Mouse (Mus musculus): Measurements from ENCODE around the gene Camkmt. TPM values are rescaled to one million over a fixed set of nuclear protein-coding genes. Genes with fewer than 3 reads are reported as not detected.

Gene Camkmt
- polyA plus RNA-seq, 2 experiments: 4.2 to 11.0 TPM

DNA sequence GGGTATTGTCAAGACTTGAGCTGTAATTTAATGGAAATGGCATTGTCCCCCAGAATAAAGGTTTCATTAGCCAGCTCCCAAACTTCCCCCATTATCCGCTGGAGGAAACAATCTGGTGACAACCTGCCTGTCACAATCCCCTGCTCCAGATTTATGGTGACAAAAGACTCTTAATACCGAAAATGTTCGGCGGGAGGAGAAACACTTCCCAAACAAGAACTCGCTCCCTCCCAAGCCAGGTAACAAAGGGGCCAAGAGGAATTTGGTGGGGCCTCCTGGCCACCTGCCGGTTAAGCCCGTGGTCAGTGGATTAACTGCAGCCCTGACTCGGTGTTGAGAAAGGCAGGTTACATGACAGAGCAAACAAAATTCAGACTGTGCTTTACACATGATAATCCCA is 383.5 kb downstream of the Camkmt start:
- no peak for TF ChIP-seq POLR2A (IDR thresholded peaks at IDR 0.05; ENCODE audit: borderline replicate concordance, extremely low read depth, insufficient read depth, insufficient read length)
- H3K4me2 ChIP-seq (replicated peaks; ENCODE audit: low read depth, low read length, severe bottlenecking): no peak overlapping the region
- H3K36me3 ChIP-seq (ENCODE audit: control insufficient read depth, insufficient read depth, low read length): no peaks in the 10 kb centered on the region
- ATAC-seq (ENCODE audit: low FRiP score, low read depth): no peak
- WGBS: 7% methylated on average over 8 of the region's 8 CpGs
- peaks cover 68% of the 10 kb centered on the region for H3K27me3 ChIP-seq (ENCODE audit: control insufficient read depth, insufficient read depth, low read length)
- H3K4me1 ChIP-seq (ENCODE audit: control insufficient read depth, insufficient read depth, low read length): no peaks in the 10 kb centered on the region
- no peak overlapping the region for H3K27ac ChIP-seq (replicated peaks; ENCODE audit: low read depth, low read length)
- H3K4me3 ChIP-seq (replicated peaks; ENCODE audit: low read length): no peak overlapping the region
- DNase-seq (ENCODE audit: low spot score): no peak
- H3K9me3 ChIP-seq (ENCODE audit: control insufficient read depth, low read length): no peaks in the 10 kb centered on the region
- H3K9ac ChIP-seq (ENCODE audit: low read depth, low read length, severe bottlenecking): no peak overlapping the region

DNA sequence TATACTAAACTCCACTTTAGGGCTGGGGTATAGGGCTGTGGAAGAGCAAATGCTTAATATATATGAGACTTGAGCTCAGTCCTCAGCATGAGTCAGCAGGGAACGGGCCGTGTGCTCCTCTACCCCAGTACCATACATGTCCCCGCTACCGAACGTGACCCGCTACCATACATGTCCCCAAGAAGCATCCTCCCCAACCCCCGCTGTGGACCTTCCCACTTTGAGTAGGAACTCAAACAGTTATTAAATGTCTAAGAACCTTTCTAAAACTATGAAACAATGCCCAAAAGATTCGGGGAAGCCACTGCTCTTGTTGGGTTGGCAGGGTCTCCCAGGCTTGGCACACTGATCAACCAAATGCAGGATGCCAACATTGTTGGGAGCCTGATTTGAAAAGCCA is 390.9 kb downstream of the Camkmt start:
- WGBS: 82% methylated on average over 8 of the region's 8 CpGs
- H3K27me3 ChIP-seq (ENCODE audit: control insufficient read depth, insufficient read depth, low read length): peaks cover 81% of the 10 kb centered on the region
- no peaks in the 10 kb centered on the region for H3K4me1 ChIP-seq (ENCODE audit: control insufficient read depth, insufficient read depth, low read length)
- TF ChIP-seq POLR2A (IDR thresholded peaks at IDR 0.05; ENCODE audit: borderline replicate concordance, extremely low read depth, insufficient read depth, insufficient read length): no peak
- no peak overlapping the region for H3K4me2 ChIP-seq (replicated peaks; ENCODE audit: low read depth, low read length, severe bottlenecking)
- no peak overlapping the region for H3K4me3 ChIP-seq (replicated peaks; ENCODE audit: low read length)
- H3K9ac ChIP-seq (ENCODE audit: low read depth, low read length, severe bottlenecking): no peak overlapping the region
- no peaks in the 10 kb centered on the region for H3K36me3 ChIP-seq (ENCODE audit: control insufficient read depth, insufficient read depth, low read length)
- H3K27ac ChIP-seq (replicated peaks; ENCODE audit: low read depth, low read length): no peak overlapping the region
- no peaks in the 10 kb centered on the region for H3K9me3 ChIP-seq (ENCODE audit: control insufficient read depth, low read length)
- no peak for ATAC-seq (ENCODE audit: low FRiP score, low read depth)
- DNase-seq (ENCODE audit: low spot score): no peak

- no peaks in the 10 kb centered on the region for H3K9me3 ChIP-seq (ENCODE audit: control insufficient read depth, low read length)
- no peaks in the 10 kb centered on the region for H3K36me3 ChIP-seq (ENCODE audit: control insufficient read depth, insufficient read depth, low read length)
- 88% methylated on average over 5 of the region's 5 CpGs for WGBS
- TF ChIP-seq POLR2A (IDR thresholded peaks at IDR 0.05; ENCODE audit: borderline replicate concordance, extremely low read depth, insufficient read depth, insufficient read length): no peak
- H3K4me1 ChIP-seq (ENCODE audit: control insufficient read depth, insufficient read depth, low read length): no peaks in the 10 kb centered on the region
- no peak overlapping the region for H3K27ac ChIP-seq (replicated peaks; ENCODE audit: low read depth, low read length)
- no peak overlapping the region for H3K4me3 ChIP-seq (replicated peaks; ENCODE audit: low read length)
- H3K9ac ChIP-seq (ENCODE audit: low read depth, low read length, severe bottlenecking): no peak overlapping the region
- ATAC-seq (ENCODE audit: low FRiP score, low read depth) (no peak), DNase-seq (ENCODE audit: low spot score) (no peak)
- no peak overlapping the region for H3K4me2 ChIP-seq (replicated peaks; ENCODE audit: low read depth, low read length, severe bottlenecking)
- peaks cover 84% of the 10 kb centered on the region for H3K27me3 ChIP-seq (ENCODE audit: control insufficient read depth, insufficient read depth, low read length)
These were observed 392.7 kb downstream of the Camkmt start for GRCm38 (mm10) chr17:85483086-85483485.

DNA sequence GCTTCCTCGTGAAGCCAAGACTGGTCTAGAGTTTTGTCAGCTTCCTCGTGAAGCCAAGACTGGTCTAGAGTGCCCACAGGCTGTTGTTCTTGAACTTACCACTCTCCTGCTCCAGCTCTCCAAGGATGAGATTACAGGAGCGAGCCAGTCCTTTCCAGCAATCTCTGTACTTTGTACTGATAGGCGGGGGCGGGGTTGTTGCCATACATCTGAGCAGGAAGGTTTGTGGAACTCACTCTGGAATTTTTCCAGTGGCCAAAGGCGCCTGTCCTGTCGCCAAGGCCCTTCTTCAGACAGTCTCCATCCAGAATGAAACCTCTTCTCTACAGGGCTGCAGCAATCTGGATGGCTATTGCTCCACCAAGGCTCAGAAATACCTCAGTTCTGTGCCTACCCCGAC is 393.7 kb downstream of the Camkmt start:
- peaks cover 88% of the 10 kb centered on the region for H3K27me3 ChIP-seq (ENCODE audit: control insufficient read depth, insufficient read depth, low read length)
- DNase-seq (ENCODE audit: low spot score): no peak
- H3K9me3 ChIP-seq (ENCODE audit: control insufficient read depth, low read length): no peaks in the 10 kb centered on the region
- TF ChIP-seq POLR2A (IDR thresholded peaks at IDR 0.05; ENCODE audit: borderline replicate concordance, extremely low read depth, insufficient read depth, insufficient read length): no peak
- ATAC-seq (ENCODE audit: low FRiP score, low read depth): no peak
- H3K36me3 ChIP-seq (ENCODE audit: control insufficient read depth, insufficient read depth, low read length): no peaks in the 10 kb centered on the region
- H3K9ac ChIP-seq (ENCODE audit: low read depth, low read length, severe bottlenecking): no peak overlapping the region
- no peak overlapping the region for H3K27ac ChIP-seq (replicated peaks; ENCODE audit: low read depth, low read length)
- H3K4me1 ChIP-seq (ENCODE audit: control insufficient read depth, insufficient read depth, low read length): no peaks in the 10 kb centered on the region
- H3K4me2 ChIP-seq (replicated peaks; ENCODE audit: low read depth, low read length, severe bottlenecking): no peak overlapping the region
- no peak overlapping the region for H3K4me3 ChIP-seq (replicated peaks; ENCODE audit: low read length)
- WGBS: 41% methylated on average over 8 of the region's 8 CpGs

DNA sequence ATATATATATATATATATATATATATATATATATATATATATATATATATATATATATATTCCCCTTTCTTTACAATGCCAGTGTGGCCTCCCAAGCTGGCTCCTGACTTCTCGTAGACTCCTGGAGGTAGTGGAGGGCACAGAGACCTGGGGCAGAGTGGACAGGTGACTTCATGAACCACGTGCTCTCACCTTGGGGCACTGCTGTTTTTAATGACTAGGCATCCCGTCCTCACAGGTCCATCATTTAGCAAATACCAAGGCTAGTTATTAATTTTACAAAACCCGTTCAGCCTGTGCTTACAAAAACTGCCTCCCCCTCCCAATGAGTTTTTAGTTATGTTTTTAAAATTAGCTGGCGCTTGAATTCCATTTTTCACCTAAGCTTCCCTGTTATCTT is 394.2 kb downstream of the Camkmt start:
- H3K27ac ChIP-seq (replicated peaks; ENCODE audit: low read depth, low read length): no peak overlapping the region
- H3K27me3 ChIP-seq (ENCODE audit: control insufficient read depth, insufficient read depth, low read length): peaks cover 93% of the 10 kb centered on the region
- 24% methylated on average over 5 of the region's 5 CpGs for WGBS
- ATAC-seq (ENCODE audit: low FRiP score, low read depth) (no peak), DNase-seq (ENCODE audit: low spot score) (no peak)
- H3K4me1 ChIP-seq (ENCODE audit: control insufficient read depth, insufficient read depth, low read length): no peaks in the 10 kb centered on the region
- no peaks in the 10 kb centered on the region for H3K9me3 ChIP-seq (ENCODE audit: control insufficient read depth, low read length)
- TF ChIP-seq POLR2A (IDR thresholded peaks at IDR 0.05; ENCODE audit: borderline replicate concordance, extremely low read depth, insufficient read depth, insufficient read length): no peak
- no peak overlapping the region for H3K4me2 ChIP-seq (replicated peaks; ENCODE audit: low read depth, low read length, severe bottlenecking)
- no peak overlapping the region for H3K9ac ChIP-seq (ENCODE audit: low read depth, low read length, severe bottlenecking)
- H3K36me3 ChIP-seq (ENCODE audit: control insufficient read depth, insufficient read depth, low read length): no peaks in the 10 kb centered on the region
- H3K4me3 ChIP-seq (replicated peaks; ENCODE audit: low read length): no peak overlapping the region
